Mouse (Mus musculus): Measurements from ENCODE around the gene Arhgef7.

Gene Arhgef7

GRCm38 (mm10) chr8:11717194-11717593 is 10.3 kb upstream of the Arhgef7 start:
- no peak for DNase-seq (ENCODE audit: low spot score)

- DNase-seq (ENCODE audit: low spot score): no peak
These were observed 259 bp upstream of the Arhgef7 start for GRCm38 (mm10) chr8:11727273-11727650.

GRCm38 (mm10) chr8:11728482-11729295 is 1.2 kb downstream of the Arhgef7 start:
- no peak for DNase-seq (ENCODE audit: low spot score)

GRCm38 (mm10) chr8:11730271-11730940 is 2.9 kb downstream of the Arhgef7 start:
- no peak for DNase-seq (ENCODE audit: low spot score)

- no peak for DNase-seq (ENCODE audit: low spot score)
These were observed 8.2 kb downstream of the Arhgef7 start for GRCm38 (mm10) chr8:11735672-11736235.

- no peak for DNase-seq (ENCODE audit: low spot score)
These were observed 9.6 kb downstream of the Arhgef7 start for GRCm38 (mm10) chr8:11737096-11737495.

GRCm38 (mm10) chr8:11739082-11739481 is 11.6 kb downstream of the Arhgef7 start:
- no peak for DNase-seq (ENCODE audit: low spot score)

GRCm38 (mm10) chr8:11740857-11741256 is 13.3 kb downstream of the Arhgef7 start:
- no peak for DNase-seq (ENCODE audit: low spot score)

- DNase-seq (ENCODE audit: low spot score): no peak
These were observed 16.1 kb downstream of the Arhgef7 start for GRCm38 (mm10) chr8:11743580-11743979.

GRCm38 (mm10) chr8:11746850-11747600 is 19.5 kb downstream of the Arhgef7 start:
- DNase-seq (ENCODE audit: low spot score): no peak

GRCm38 (mm10) chr8:11749472-11749871 is 22.0 kb downstream of the Arhgef7 start:
- no peak for DNase-seq (ENCODE audit: low spot score)

GRCm38 (mm10) chr8:11752338-11752737 is 24.8 kb downstream of the Arhgef7 start:
- no peak for DNase-seq (ENCODE audit: low spot score)

- DNase-seq (ENCODE audit: low spot score): no peak
These were observed 25.8 kb downstream of the Arhgef7 start for GRCm38 (mm10) chr8:11753155-11753941.

- DNase-seq (ENCODE audit: low spot score): no peak
These were observed 27.2 kb downstream of the Arhgef7 start for GRCm38 (mm10) chr8:11754723-11755122.

- DNase-seq (ENCODE audit: low spot score): peak; percentile 66
These were observed 28.4 kb downstream of the Arhgef7 start for GRCm38 (mm10) chr8:11755873-11756272.

GRCm38 (mm10) chr8:11757568-11758481 is 30.3 kb downstream of the Arhgef7 start:
- DNase-seq (ENCODE audit: low spot score): peak; percentile 94

- DNase-seq (ENCODE audit: low spot score): no peak
These were observed 31.2 kb downstream of the Arhgef7 start for GRCm38 (mm10) chr8:11758482-11759281.

- no peak for DNase-seq (ENCODE audit: low spot score)
These were observed 34.0 kb downstream of the Arhgef7 start for GRCm38 (mm10) chr8:11761551-11761950.

GRCm38 (mm10) chr8:11762048-11762447 is 34.5 kb downstream of the Arhgef7 start:
- no peak for DNase-seq (ENCODE audit: low spot score)

GRCm38 (mm10) chr8:11762821-11763220 is 35.3 kb downstream of the Arhgef7 start:
- no peak for DNase-seq (ENCODE audit: low spot score)

All from urinary bladder, postnatal 25 days (tissue).